Mouse (Mus musculus) erythroblast, embryonic 14.5 days (primary cell): Measurements from ENCODE around the gene Gcnt7. TPM values are rescaled to one million over a fixed set of nuclear protein-coding genes. Genes with fewer than 3 reads are reported as not detected.
A peak's percentile ranks its signal among the peaks of the same experiment; 100 is the strongest.

ENCODE experiments used
- H3K27me3 ChIP-seq: 2 replicates; pipeline ENCODE4 v1.6.1; 2012; ENCODE audit warnings: inconsistent platforms; ENCODE audit not compliant: control insufficient read depth
- H3K36me3 ChIP-seq: 2 replicates; pipeline ENCODE4 v1.6.1; 2012; ENCODE audit warnings: mild to moderate bottlenecking, inconsistent platforms; ENCODE audit not compliant: control insufficient read depth
- H3K4me1 ChIP-seq: 2 replicates; pipeline ENCODE4 v1.6.1; 2012; ENCODE audit warnings: inconsistent platforms; ENCODE audit not compliant: control insufficient read depth
- H3K4me3 ChIP-seq: replicated peaks from 2 replicates; pipeline ENCODE3; 2012; ENCODE audit warnings: moderate library complexity, mild to moderate bottlenecking, inconsistent platforms
- H3K9me3 ChIP-seq: 2 replicates; pipeline ENCODE4 v1.6.1; 2012; ENCODE audit warnings: low read length, inconsistent platforms, mixed read lengths; ENCODE audit not compliant: control insufficient read depth
- GATA1 ChIP-seq: IDR thresholded peaks from 2 replicates; pipeline ENCODE4 v1.6.1; 2012; ENCODE audit warnings: low read length, inconsistent platforms, mixed read lengths
- TAL1 ChIP-seq: IDR thresholded peaks from 3 replicates; pipeline ENCODE4 v1.6.1; 2012; ENCODE audit warnings: low read length, inconsistent platforms, mixed read lengths
- polyA plus RNA-seq: library from polyadenylated mRNA; stranded (reverse); fragments of >175 nt; gene quantifications from 2 replicates; pipeline ENCODE4 v1.2.3, GENCODE M21; 2012

The Gcnt7 gene
- polyA plus RNA-seq, 1 experiment: not detected

DNA sequence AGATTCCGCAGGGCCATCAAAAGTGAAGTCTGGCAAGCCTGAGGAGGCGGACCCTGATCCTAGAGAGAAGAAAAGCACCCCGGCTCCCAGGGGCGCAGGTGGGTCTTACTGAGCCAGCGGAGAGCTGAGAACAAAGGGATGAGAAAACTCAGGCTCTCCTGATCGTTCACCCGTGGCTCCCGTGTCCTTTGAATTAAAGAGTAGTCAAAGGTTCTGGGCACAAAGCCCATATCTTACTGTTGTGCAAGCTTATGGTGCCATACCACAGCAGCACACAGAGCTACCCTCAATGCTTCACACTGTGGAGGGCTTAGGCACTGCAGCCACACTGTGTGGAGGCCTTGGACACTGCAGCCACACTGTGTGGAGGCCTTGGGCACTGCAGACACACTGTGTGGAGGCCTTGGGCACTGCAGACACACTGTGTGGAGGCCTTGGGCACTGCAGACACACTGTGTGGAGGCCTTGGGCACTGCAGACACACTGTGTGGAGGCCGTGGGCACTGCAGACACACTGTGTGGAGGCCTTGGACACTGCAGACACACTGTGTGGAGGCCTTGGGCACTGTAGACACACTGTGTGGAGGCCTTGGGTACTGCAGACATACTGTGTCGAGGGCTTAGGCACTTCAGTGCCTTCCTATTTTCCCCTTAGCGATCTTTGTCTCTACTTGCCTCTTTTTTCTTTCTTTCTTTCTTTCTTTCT, 8.2 kb upstream of the Gcnt7 start:
- H3K36me3 ChIP-seq: peaks cover 88% of the 10 kb centered on the region
- H3K9me3 ChIP-seq: no peaks in the 10 kb centered on the region
- no peak overlapping the region for H3K4me3 ChIP-seq
- H3K27me3 ChIP-seq: no peaks in the 10 kb centered on the region
- H3K4me1 ChIP-seq: no peaks in the 10 kb centered on the region
- TF ChIP-seq GATA1 (no peak), TAL1 (no peak)

DNA sequence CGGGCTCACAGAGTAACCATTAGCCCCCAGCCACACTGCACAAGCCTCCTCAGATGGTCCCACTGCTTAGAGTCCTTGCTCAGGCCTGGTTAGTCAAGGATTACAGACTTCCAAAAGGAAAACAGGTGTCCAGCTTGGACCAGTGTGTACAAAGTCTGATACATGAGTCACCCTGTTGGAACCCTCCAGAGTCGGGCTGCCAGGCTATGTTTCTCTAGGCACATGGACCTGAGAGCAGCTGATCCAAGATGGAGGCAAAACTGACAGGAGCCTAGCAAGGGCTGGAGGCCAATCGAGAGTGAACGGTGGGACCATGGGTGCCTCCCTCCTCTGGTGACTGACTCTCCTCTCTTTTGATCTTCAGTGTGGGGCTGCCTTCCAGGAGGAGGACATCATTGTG, 4.4 kb upstream of the Gcnt7 start:
- H3K4me3 ChIP-seq: no peak overlapping the region
- H3K9me3 ChIP-seq: no peaks in the 10 kb centered on the region
- no peaks in the 10 kb centered on the region for H3K27me3 ChIP-seq
- no peak for TF ChIP-seq GATA1
- no peak for TF ChIP-seq TAL1
- peaks cover 92% of the 10 kb centered on the region for H3K36me3 ChIP-seq
- H3K4me1 ChIP-seq: no peaks in the 10 kb centered on the region

- no peak overlapping the region for H3K4me3 ChIP-seq
- H3K9me3 ChIP-seq: no peaks in the 10 kb centered on the region
- H3K36me3 ChIP-seq: peaks cover 91% of the 10 kb centered on the region
- no peaks in the 10 kb centered on the region for H3K4me1 ChIP-seq
- TF ChIP-seq GATA1 (no peak), TAL1 (no peak)
- H3K27me3 ChIP-seq: no peaks in the 10 kb centered on the region
Observed at GRCm38 (mm10) chr2:172460647-172461046, 2.3 kb upstream of the Gcnt7 start.

DNA sequence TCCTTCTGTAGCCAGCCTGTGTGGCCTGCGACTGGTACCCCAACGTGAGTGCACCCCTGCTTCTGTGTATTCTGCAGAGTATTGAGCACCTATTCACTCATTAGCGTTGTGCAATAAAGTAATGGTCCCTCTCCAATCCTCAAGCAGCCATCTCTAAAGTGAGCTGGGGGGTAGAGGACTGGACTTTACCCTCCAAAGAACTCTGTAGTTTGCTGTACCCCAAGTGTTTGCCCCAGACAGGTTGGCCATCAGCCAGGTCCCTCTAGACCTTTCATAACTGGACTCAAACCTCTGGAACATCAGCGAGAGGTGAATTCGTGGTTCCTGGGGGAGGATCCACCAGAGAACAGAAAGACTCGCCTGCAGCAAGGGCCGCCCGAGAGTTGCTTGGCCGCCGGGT, 5.9 kb downstream of the Gcnt7 start:
- peaks cover 96% of the 10 kb centered on the region for H3K36me3 ChIP-seq
- H3K27me3 ChIP-seq: no peaks in the 10 kb centered on the region

GRCm38 (mm10) chr2:172452031-172452430, 6.4 kb downstream of the Gcnt7 start:
- no peak for TF ChIP-seq TAL1
- no peak for TF ChIP-seq GATA1
- Histone ChIP-seq H3K9me3 (no peaks in the 10 kb centered on the region), H3K27me3 (no peaks in the 10 kb centered on the region), H3K4me1 (no peaks in the 10 kb centered on the region), H3K36me3 (peaks cover 96% of the 10 kb centered on the region), H3K4me3 (no peak overlapping the region)

More for the DNA sequence above, 5.9 kb downstream of the Gcnt7 start:
- Histone ChIP-seq H3K4me3 (no peak overlapping the region), H3K9me3 (no peaks in the 10 kb centered on the region), H3K4me1 (no peaks in the 10 kb centered on the region)
- TF ChIP-seq TAL1: no peak
- no peak for TF ChIP-seq GATA1

GRCm38 (mm10) chr2:172450640-172451039, 7.8 kb downstream of the Gcnt7 start:
- TF ChIP-seq GATA1 (no peak), TAL1 (no peak)
- Histone ChIP-seq H3K27me3 (no peaks in the 10 kb centered on the region), H3K9me3 (no peaks in the 10 kb centered on the region), H3K4me1 (no peaks in the 10 kb centered on the region), H3K36me3 (peaks cover 98% of the 10 kb centered on the region), H3K4me3 (no peak overlapping the region)

DNA sequence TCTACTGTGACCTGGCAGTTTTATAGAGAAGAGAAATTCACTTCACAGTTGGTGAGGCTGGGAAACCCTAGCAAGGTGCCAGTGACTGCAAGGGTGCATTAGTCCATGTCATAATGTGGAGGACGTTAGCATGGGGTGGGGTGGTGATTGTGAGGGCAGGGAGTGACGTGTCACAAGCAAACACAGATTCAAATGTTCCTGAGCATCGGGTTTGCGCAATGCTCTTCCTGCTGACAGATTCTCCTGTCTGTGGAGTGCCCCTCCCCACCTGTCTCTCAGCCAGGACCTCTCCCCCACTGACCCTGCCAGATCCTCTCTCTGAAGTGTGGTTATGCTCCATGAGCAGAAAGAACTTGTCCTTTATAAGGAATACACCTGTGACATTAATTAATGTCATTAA, 10.1 kb downstream of the Gcnt7 start:
- Histone ChIP-seq H3K36me3 (peaks cover 95% of the 10 kb centered on the region), H3K27me3 (no peaks in the 10 kb centered on the region), H3K4me3 (no peak overlapping the region), H3K9me3 (no peaks in the 10 kb centered on the region), H3K4me1 (peaks cover 2% of the 10 kb centered on the region)
- TF ChIP-seq TAL1 (no peak), GATA1 (no peak)

GRCm38 (mm10) chr2:172447317-172447716, 11.1 kb downstream of the Gcnt7 start:
- no peaks in the 10 kb centered on the region for H3K27me3 ChIP-seq
- H3K4me1 ChIP-seq: peaks cover 11% of the 10 kb centered on the region
- peaks cover 88% of the 10 kb centered on the region for H3K36me3 ChIP-seq
- no peak for TF ChIP-seq GATA1
- TF ChIP-seq TAL1: no peak
- no peak overlapping the region for H3K4me3 ChIP-seq
- no peaks in the 10 kb centered on the region for H3K9me3 ChIP-seq

GRCm38 (mm10) chr2:172445617-172446016, 12.8 kb downstream of the Gcnt7 start:
- Histone ChIP-seq H3K36me3 (peaks cover 79% of the 10 kb centered on the region), H3K4me3 (no peak overlapping the region), H3K4me1 (peaks cover 26% of the 10 kb centered on the region), H3K9me3 (no peaks in the 10 kb centered on the region), H3K27me3 (no peaks in the 10 kb centered on the region)
- TF ChIP-seq TAL1 (no peak), GATA1 (no peak)

DNA sequence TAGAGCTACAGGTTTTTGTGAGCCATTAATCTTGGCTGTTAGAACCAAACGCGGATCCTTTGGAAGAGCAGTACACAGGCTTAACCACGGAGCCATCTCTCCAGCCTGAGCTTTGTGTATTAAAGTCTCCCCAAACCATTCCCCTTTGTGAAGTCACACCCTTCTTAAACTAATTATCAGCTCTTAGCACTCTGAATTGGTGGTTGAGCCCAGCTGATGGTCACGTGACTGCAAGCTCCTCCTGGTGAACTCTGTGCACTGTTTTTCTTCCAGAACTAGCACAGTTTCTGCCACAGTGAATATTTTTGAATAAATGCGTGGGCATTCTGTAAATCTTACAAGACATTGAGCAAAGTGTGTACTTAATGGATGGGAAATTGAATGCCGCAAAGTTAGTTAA, 17.2 kb downstream of the Gcnt7 start:
- Histone ChIP-seq H3K4me1 (peaks cover 39% of the 10 kb centered on the region), H3K36me3 (peaks cover 35% of the 10 kb centered on the region), H3K27me3 (no peaks in the 10 kb centered on the region), H3K9me3 (no peaks in the 10 kb centered on the region), H3K4me3 (peak overlapping the region; percentile 68)
- TF ChIP-seq TAL1 (no peak), GATA1 (no peak)
